Mouse (Mus musculus): ENCODE data around the gene Sigirr. TPM values are rescaled to one million over a fixed set of nuclear protein-coding genes. Genes with fewer than 3 reads are reported as not detected.

The Sigirr gene
- polyA plus RNA-seq, 1 experiment from 2014 or later: 1.7 TPM

GRCm38 (mm10) chr7:141056976-141057375, 43.4 kb downstream of the Sigirr start:
- Histone ChIP-seq H3K27me3 (no peaks in the 10 kb centered on the region), H3K4me2 (no peak overlapping the region), H3K27ac (no peak overlapping the region), H3K36me3 (peaks cover 8% of the 10 kb centered on the region; the same call in 1 of the 2 replicates), H3K9ac (no peak overlapping the region), H3K4me3 (no peak overlapping the region), H3K9me3 (peaks cover 4% of the 10 kb centered on the region; the same call in 1 of the 2 replicates), H3K4me1 (replicated peaks) (peaks cover 20% of the 10 kb centered on the region)
- no peak for ATAC-seq (ENCODE audit: low FRiP score)
- WGBS: 92% methylated on average over 6 of the region's 6 CpGs

GRCm38 (mm10) chr7:141055785-141056184, 44.6 kb downstream of the Sigirr start:
- H3K4me1 ChIP-seq (replicated peaks): peaks cover 13% of the 10 kb centered on the region
- no peak overlapping the region for H3K4me3 ChIP-seq
- H3K27me3 ChIP-seq: no peaks in the 10 kb centered on the region
- H3K36me3 ChIP-seq: peaks cover 8% of the 10 kb centered on the region; the same call in 1 of the 2 replicates
- no peak overlapping the region for H3K4me2 ChIP-seq
- H3K9me3 ChIP-seq: peaks cover 4% of the 10 kb centered on the region; the same call in 1 of the 2 replicates
- WGBS: 86% methylated on average over 4 of the region's 4 CpGs
- no peak overlapping the region for H3K27ac ChIP-seq
- H3K9ac ChIP-seq: no peak overlapping the region
- no peak for ATAC-seq (ENCODE audit: low FRiP score)

DNA sequence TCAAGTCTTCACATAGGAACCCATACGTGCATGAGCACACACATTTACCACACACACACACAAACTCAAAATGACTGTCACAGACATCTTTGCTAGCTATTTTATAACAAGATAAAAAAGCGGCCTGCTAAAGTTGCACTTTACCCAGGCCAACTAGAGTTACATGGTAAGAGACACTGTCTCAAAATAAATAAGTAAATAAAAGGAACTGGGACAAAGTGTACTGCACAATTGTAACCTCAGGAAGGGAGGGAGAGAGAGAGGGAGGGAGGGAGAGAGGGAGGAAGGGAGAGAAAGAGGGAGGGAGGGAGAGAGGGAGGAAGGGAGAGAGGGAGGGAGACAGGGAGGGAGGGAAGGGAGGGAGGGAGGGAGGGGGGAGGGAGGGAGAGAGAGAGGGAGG, 48.0 kb downstream of the Sigirr start:
- no peak overlapping the region for H3K4me3 ChIP-seq
- no peak for ATAC-seq (ENCODE audit: low FRiP score)
- 86% methylated on average over 2 of the region's 2 CpGs for WGBS
- peaks cover 6% of the 10 kb centered on the region for H3K4me1 ChIP-seq (replicated peaks)
- H3K4me2 ChIP-seq: no peak overlapping the region
- no peak overlapping the region for H3K9ac ChIP-seq
- H3K27me3 ChIP-seq: no peaks in the 10 kb centered on the region
- no peak overlapping the region for H3K27ac ChIP-seq
- peaks cover 8% of the 10 kb centered on the region; the same call in 1 of the 2 replicates for H3K36me3 ChIP-seq
- peaks cover 4% of the 10 kb centered on the region; the same call in 1 of the 2 replicates for H3K9me3 ChIP-seq

GRCm38 (mm10) chr7:141052016-141052415, 48.4 kb downstream of the Sigirr start:
- WGBS: 91% methylated on average over 4 of the region's 4 CpGs
- Histone ChIP-seq H3K27ac (no peak overlapping the region), H3K4me3 (no peak overlapping the region), H3K27me3 (no peaks in the 10 kb centered on the region), H3K9ac (no peak overlapping the region), H3K4me1 (replicated peaks) (peaks cover 10% of the 10 kb centered on the region), H3K9me3 (peaks cover 4% of the 10 kb centered on the region; the same call in 1 of the 2 replicates), H3K36me3 (peaks cover 8% of the 10 kb centered on the region; the same call in 1 of the 2 replicates), H3K4me2 (no peak overlapping the region)
- ATAC-seq (ENCODE audit: low FRiP score): no peak

DNA sequence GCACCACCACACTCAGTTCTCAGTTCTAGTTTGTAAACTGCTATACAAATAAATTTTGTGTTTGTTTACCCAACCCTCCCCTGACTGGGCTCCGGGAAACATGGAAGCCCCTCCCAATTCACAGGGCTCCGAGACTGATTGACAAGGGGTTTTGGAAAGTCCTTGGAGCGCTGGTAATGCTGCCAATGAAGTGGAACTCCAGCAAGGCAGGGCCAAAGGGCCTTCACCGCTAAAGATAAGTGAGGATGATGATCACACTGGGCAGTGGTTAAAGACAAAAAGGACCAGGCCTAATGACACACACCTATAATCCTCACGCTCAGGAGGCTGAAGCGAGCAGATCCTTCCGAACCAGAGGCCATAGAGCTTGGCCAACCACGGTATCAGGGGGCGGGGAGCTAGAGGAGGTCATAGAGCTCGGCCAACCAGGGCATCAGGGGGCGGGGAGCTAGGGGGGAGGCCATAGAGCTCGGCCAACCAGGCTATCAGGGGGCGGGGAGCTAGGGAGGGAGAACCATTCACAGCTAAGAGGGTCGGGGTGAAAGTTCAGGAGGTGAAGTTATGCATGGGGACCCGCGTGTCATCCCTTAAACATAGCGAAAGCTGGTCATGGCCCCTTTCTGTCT, 49.2 kb downstream of the Sigirr start:
- ATAC-seq (ENCODE audit: low FRiP score): no peak
- Histone ChIP-seq H3K27ac (no peak overlapping the region), H3K9ac (no peak overlapping the region), H3K9me3 (peaks cover 4% of the 10 kb centered on the region; the same call in 1 of the 2 replicates), H3K36me3 (0 out of 2 replicates have a peak, but pooled peaks cover 3% of the 10 kb centered on the region), H3K4me3 (no peak overlapping the region), H3K27me3 (no peaks in the 10 kb centered on the region), H3K4me1 (replicated peaks) (peaks cover 12% of the 10 kb centered on the region), H3K4me2 (no peak overlapping the region)
- WGBS: 70% methylated on average over 17 of the region's 17 CpGs

DNA sequence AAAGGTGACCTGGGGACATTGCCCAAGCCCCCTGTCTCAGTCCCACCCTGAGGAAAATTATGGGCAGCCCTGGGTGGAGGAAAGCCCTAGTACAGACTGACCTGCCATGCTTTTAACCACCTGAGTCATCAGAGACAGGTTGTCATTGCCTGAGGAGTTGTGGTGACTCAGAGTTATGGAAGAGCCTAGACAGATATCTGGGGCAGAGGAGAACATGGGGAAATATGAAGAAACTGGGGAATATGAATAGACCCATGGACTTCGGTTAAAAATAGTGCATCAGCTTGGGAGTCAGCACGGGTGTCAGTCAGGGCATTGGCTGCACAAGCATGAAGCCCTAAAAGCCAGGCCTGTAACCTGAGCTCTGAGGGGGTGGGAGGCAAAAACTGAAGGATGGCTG, 51.0 kb downstream of the Sigirr start:
- 89% methylated on average over 2 of the region's 2 CpGs for WGBS
- Histone ChIP-seq H3K4me2 (no peak overlapping the region), H3K9me3 (no peaks in the 10 kb centered on the region), H3K9ac (no peak overlapping the region), H3K4me1 (replicated peaks) (peaks cover 12% of the 10 kb centered on the region), H3K27ac (no peak overlapping the region; the same call in 1 of the 2 replicates), H3K36me3 (no peaks in the 10 kb centered on the region), H3K27me3 (no peaks in the 10 kb centered on the region), H3K4me3 (no peak overlapping the region)
- ATAC-seq (ENCODE audit: low FRiP score): 0 out of 2 replicates have a peak, but pooled peaks have one; percentile 1

GRCm38 (mm10) chr7:141048226-141049218, 51.9 kb downstream of the Sigirr start:
- 12% methylated on average over 21 of the region's 21 CpGs for WGBS
- Histone ChIP-seq H3K9ac (peak overlapping the region; percentile 69), H3K27ac (peak overlapping the region; percentile 61), H3K27me3 (no peaks in the 10 kb centered on the region), H3K4me1 (replicated peaks) (peaks cover 12% of the 10 kb centered on the region), H3K4me2 (peak overlapping the region; percentile 76), H3K36me3 (no peaks in the 10 kb centered on the region), H3K9me3 (no peaks in the 10 kb centered on the region), H3K4me3 (peak overlapping the region; percentile 35)
- ATAC-seq (ENCODE audit: low FRiP score): peak; percentile 94

DNA sequence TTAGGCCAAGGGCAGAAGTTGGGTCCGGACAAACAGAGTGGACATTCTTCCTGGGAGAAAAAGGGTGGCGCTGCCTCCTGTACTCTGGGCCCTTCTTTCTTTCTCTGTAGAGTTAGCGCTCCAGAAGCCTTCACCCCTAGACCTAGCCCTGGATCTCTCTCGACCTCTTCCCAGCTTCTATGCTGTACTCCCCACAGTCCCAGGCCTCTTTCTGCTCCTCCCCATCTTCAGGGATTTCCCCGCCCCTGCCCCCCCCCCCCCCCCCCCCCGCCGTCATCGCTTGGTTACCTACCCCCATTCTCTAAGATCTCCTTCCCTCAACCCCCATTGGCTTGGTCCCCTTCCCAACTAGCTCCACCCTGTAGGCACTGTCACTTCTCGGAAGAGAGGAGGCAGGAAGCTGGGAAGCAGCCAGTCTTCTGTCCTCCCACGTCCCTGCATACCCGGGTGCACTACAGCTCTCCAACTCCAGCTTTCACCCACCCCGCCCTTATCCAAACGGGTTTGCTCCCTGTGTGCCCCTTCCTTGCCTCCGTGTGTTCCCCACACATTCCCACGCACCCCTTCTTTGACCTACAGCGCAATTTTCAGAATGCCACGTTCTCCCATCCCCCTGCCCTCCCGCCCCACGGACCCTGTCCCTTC, 52.7 kb downstream of the Sigirr start:
- H3K4me2 ChIP-seq: peak overlapping the region; percentile 76
- H3K4me3 ChIP-seq: peak overlapping the region; percentile 35
- H3K36me3 ChIP-seq: no peaks in the 10 kb centered on the region
- no peaks in the 10 kb centered on the region for H3K27me3 ChIP-seq
- WGBS: 4% methylated on average over 15 of the region's 19 CpGs
- ATAC-seq (ENCODE audit: low FRiP score): peak; percentile 89
- H3K9ac ChIP-seq: peak overlapping the region; percentile 69
- H3K27ac ChIP-seq: peak overlapping the region; percentile 61
- peaks cover 12% of the 10 kb centered on the region for H3K4me1 ChIP-seq (replicated peaks)
- H3K9me3 ChIP-seq: no peaks in the 10 kb centered on the region

GRCm38 (mm10) chr7:141046931-141047580, 53.3 kb downstream of the Sigirr start:
- no peak for ATAC-seq (ENCODE audit: low FRiP score)
- H3K4me3 ChIP-seq: no peak overlapping the region
- H3K36me3 ChIP-seq: no peaks in the 10 kb centered on the region
- peaks cover 12% of the 10 kb centered on the region for H3K4me1 ChIP-seq (replicated peaks)
- peak overlapping the region; percentile 44 for H3K27ac ChIP-seq
- H3K9me3 ChIP-seq: no peaks in the 10 kb centered on the region
- peak overlapping the region; percentile 76 for H3K4me2 ChIP-seq
- 69% methylated on average over 6 of the region's 6 CpGs for WGBS
- H3K27me3 ChIP-seq: no peaks in the 10 kb centered on the region
- peak overlapping the region; percentile 43; the same call in 1 of the 2 replicates for H3K9ac ChIP-seq

- no peak overlapping the region for H3K27ac ChIP-seq
- H3K4me3 ChIP-seq: no peak overlapping the region
- WGBS: 64% methylated on average over 4 of the region's 4 CpGs
- H3K4me2 ChIP-seq: no peak overlapping the region
- H3K27me3 ChIP-seq: no peaks in the 10 kb centered on the region
- H3K36me3 ChIP-seq: no peaks in the 10 kb centered on the region
- peaks cover 7% of the 10 kb centered on the region for H3K4me1 ChIP-seq (replicated peaks)
- no peak for ATAC-seq (ENCODE audit: low FRiP score)
- no peak overlapping the region for H3K9ac ChIP-seq
- H3K9me3 ChIP-seq: no peaks in the 10 kb centered on the region
These were observed 57.8 kb downstream of the Sigirr start for GRCm38 (mm10) chr7:141042539-141042938.

DNA sequence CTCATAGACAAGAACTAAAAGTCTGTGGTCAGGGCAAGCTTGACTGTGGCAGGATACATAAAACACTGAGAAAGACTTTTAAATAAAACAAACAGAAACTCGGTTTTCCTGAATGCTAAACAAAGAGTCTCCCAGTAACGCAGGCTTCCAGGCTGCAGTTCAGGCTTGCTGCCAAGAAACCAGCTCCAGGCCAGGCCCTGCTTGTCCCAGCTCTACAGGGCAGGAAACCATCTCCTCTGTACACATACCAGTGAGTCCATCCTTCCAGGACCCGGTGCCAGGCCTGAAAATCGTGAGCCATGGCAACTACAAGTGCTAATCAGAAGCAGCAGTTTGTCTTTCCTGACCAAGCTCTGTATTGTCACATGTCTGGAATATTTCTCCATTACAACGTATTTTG, 58.7 kb downstream of the Sigirr start:
- Histone ChIP-seq H3K4me1 (replicated peaks) (no peaks in the 10 kb centered on the region), H3K27ac (peak overlapping the region; percentile 60), H3K4me3 (no peak overlapping the region), H3K36me3 (no peaks in the 10 kb centered on the region), H3K9me3 (no peaks in the 10 kb centered on the region), H3K4me2 (no peak overlapping the region), H3K27me3 (no peaks in the 10 kb centered on the region), H3K9ac (no peak overlapping the region)
- 31% methylated on average over 5 of the region's 5 CpGs for WGBS
- ATAC-seq (ENCODE audit: low FRiP score): peak; percentile 81; the same call in 1 of the 2 replicates

Data from hindbrain, embryonic 13.5 days (tissue).